Mouse (Mus musculus) erythroblast, embryonic 14.5 days (primary cell): ENCODE results near the gene Plxnb1. TPM values are rescaled to one million over a fixed set of nuclear protein-coding genes. Genes with fewer than 3 reads are reported as not detected.
A peak's percentile ranks its signal among the peaks of the same experiment; 100 is the strongest.

Experiments
- H3K27me3 ChIP-seq: 2 replicates; pipeline ENCODE4 v1.6.1; 2012; ENCODE audit warnings: inconsistent platforms; ENCODE audit not compliant: control insufficient read depth
- H3K36me3 ChIP-seq: 2 replicates; pipeline ENCODE4 v1.6.1; 2012; ENCODE audit warnings: mild to moderate bottlenecking, inconsistent platforms; ENCODE audit not compliant: control insufficient read depth
- H3K4me1 ChIP-seq: 2 replicates; pipeline ENCODE4 v1.6.1; 2012; ENCODE audit warnings: inconsistent platforms; ENCODE audit not compliant: control insufficient read depth
- H3K4me3 ChIP-seq: replicated peaks from 2 replicates; pipeline ENCODE3; 2012; ENCODE audit warnings: moderate library complexity, mild to moderate bottlenecking, inconsistent platforms
- H3K9me3 ChIP-seq: 2 replicates; pipeline ENCODE4 v1.6.1; 2012; ENCODE audit warnings: low read length, inconsistent platforms, mixed read lengths; ENCODE audit not compliant: control insufficient read depth
- GATA1 ChIP-seq: IDR thresholded peaks from 2 replicates; pipeline ENCODE4 v1.6.1; 2012; ENCODE audit warnings: low read length, inconsistent platforms, mixed read lengths
- TAL1 ChIP-seq: IDR thresholded peaks from 3 replicates; pipeline ENCODE4 v1.6.1; 2012; ENCODE audit warnings: low read length, inconsistent platforms, mixed read lengths
- polyA plus RNA-seq: library from polyadenylated mRNA; stranded (reverse); fragments of >175 nt; gene quantifications from 2 replicates; pipeline ENCODE4 v1.2.3, GENCODE M21; 2012

Gene Plxnb1
- polyA plus RNA-seq, 1 experiment: under 0.01 TPM

GRCm38 (mm10) chr9:109060184-109060897 is 34.8 kb upstream of the Plxnb1 start:
- Histone ChIP-seq H3K36me3 (peaks cover 71% of the 10 kb centered on the region), H3K9me3 (no peaks in the 10 kb centered on the region), H3K4me3 (no peak overlapping the region), H3K27me3 (no peaks in the 10 kb centered on the region), H3K4me1 (peaks cover 41% of the 10 kb centered on the region)
- no peak for TF ChIP-seq TAL1
- no peak for TF ChIP-seq GATA1

DNA sequence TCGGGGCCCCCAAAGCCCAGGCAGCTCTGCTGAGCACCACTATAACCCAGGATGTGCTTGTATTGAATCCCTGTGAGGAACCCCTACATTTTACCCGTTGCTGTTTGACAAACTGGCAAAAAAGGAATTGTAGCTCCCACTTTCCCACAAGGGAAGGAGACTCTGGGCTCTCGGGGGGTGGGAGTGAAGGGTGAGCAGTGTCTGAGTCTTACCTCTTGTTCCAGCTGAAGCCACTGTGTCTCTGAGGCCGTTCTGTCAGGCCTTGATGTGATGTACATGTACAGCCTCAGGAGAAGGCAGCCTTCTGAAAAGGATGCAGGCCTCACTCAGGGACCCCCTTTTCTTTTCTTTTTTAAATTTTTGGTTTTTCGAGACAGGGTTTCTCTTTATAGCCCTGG is 34.3 kb upstream of the Plxnb1 start:
- Histone ChIP-seq H3K36me3 (peaks cover 77% of the 10 kb centered on the region), H3K4me3 (no peak overlapping the region), H3K9me3 (no peaks in the 10 kb centered on the region), H3K27me3 (no peaks in the 10 kb centered on the region), H3K4me1 (peaks cover 35% of the 10 kb centered on the region)
- TF ChIP-seq TAL1 (no peak), GATA1 (no peak)

DNA sequence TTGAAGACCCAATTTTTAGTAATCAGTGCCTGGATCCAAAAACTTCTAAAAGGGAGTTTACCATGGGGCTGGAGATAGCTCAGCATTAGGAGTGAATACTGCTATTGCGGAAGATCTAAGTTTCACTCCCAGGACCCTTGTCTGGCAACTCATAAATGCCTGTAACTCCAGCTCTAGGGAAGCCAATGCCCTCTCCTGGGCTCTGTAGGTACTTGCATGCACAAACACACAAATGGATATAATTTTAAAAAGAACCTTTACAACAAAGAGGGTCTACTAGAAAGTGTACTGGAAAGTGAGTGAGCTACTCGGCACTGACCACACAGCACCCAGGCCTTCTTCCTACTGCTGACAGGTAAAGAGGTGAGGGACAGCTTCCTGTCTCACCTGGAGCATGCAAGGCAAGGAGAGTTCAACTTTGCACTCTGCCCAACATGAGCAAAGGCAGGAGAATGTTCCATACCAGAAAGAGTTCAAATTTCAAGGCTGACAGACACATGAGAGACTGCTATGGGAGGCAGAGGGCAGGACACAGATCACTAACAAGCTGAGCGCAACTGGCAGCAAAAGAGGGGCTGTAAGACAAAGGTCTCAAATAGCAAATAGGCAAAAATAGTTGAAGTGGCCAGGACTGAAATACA is 27.0 kb upstream of the Plxnb1 start:
- no peak overlapping the region for H3K4me3 ChIP-seq
- peaks cover 14% of the 10 kb centered on the region for H3K4me1 ChIP-seq
- H3K9me3 ChIP-seq: no peaks in the 10 kb centered on the region
- peaks cover 81% of the 10 kb centered on the region for H3K36me3 ChIP-seq
- TF ChIP-seq GATA1: no peak
- TF ChIP-seq TAL1: no peak
- no peaks in the 10 kb centered on the region for H3K27me3 ChIP-seq

DNA sequence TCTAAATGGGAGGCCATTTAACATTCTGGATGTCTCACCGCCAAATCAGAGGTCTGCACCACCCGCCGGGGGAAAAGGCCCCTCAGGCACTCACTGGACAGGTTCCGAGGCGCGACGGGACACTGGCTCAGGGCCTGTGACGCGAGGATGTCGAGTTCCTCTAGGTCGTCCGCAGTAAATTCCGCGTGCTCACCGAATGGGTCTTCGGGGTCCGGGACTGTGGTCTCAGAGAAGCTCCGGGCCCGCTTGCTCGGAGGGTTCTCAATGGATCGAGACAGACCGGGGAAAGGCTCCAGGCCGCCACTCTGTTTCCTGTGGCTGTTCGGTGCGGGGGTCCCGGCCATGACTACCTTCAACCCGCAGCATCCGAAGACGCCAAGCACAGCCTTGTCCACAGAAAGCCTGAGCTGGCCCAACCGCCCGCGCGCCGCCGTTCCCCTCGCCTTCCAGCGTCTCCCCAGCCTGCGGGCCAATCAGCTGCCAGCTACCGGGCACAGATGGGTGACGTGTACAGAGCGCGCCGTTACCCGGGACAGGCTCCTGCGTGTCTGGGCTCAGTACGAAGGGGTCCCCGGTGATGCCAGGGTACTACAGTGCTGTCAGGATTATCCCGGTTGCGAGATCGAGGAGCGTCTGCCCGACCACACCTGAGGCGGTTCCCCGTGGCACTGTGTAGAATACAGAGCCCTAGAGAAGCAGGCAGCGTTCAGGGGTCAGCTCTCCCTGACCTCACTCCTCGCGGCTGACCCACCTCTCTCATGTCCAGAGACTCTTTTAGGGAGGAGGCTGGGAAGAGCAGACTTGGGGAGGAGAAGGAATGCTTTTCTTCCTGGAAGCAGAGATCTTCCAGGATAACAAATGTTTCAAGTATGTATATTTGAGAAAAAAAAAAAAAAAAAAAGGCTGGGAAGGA is 21.3 kb upstream of the Plxnb1 start, which contains the start of gene Atrip:
TSS of gene Atrip (minus strand) at position 464 of the 913 bp plus-strand sequence.
- Histone ChIP-seq H3K4me3 (peak within 1 kb of the TSS; percentile 74), H3K36me3 (peaks cover 41% of the 10 kb centered on the region), H3K9me3 (no peaks in the 10 kb centered on the region), H3K27me3 (no peaks in the 10 kb centered on the region), H3K4me1 (peaks cover 29% of the 10 kb centered on the region)
- TF ChIP-seq TAL1 (no peak), GATA1 (no peak)

- TF ChIP-seq GATA1: no peak
- no peak for TF ChIP-seq TAL1
- peak overlapping the region; percentile 77 for H3K4me3 ChIP-seq
Measured at GRCm38 (mm10) chr9:109080516-109080915, 14.7 kb upstream of the Plxnb1 start.

GRCm38 (mm10) chr9:109081749-109082123 is 13.5 kb upstream of the Plxnb1 start:
- Histone ChIP-seq H3K9me3 (no peaks in the 10 kb centered on the region), H3K36me3 (peaks cover 30% of the 10 kb centered on the region), H3K27me3 (no peaks in the 10 kb centered on the region), H3K4me3 (peak overlapping the region; percentile 77), H3K4me1 (peaks cover 37% of the 10 kb centered on the region)
- TF ChIP-seq GATA1 (no peak), TAL1 (no peak)

More at GRCm38 (mm10) chr9:109080516-109080915, 14.7 kb upstream of the Plxnb1 start:
- peaks cover 30% of the 10 kb centered on the region for H3K36me3 ChIP-seq
- no peaks in the 10 kb centered on the region for H3K9me3 ChIP-seq
- no peaks in the 10 kb centered on the region for H3K27me3 ChIP-seq
- H3K4me1 ChIP-seq: peaks cover 34% of the 10 kb centered on the region

GRCm38 (mm10) chr9:109082124-109082800 is 12.9 kb upstream of the Plxnb1 start, which contains the start of the genes Ccdc51 and Tma7:
Gene Ccdc51, plus strand, starts transcription at chr9:109082493.
Gene Tma7, minus strand, starts transcription at chr9:109082587.
- peaks cover 40% of the 10 kb centered on the region for H3K4me1 ChIP-seq
- peak within 1 kb of the TSS; percentile 77 for H3K4me3 ChIP-seq
- no peaks in the 10 kb centered on the region for H3K27me3 ChIP-seq
- peaks cover 30% of the 10 kb centered on the region for H3K36me3 ChIP-seq
- H3K9me3 ChIP-seq: no peaks in the 10 kb centered on the region
- TF ChIP-seq GATA1 (no peak), TAL1 (no peak)

GRCm38 (mm10) chr9:109084922-109085321 is 10.3 kb upstream of the Plxnb1 start:
- Histone ChIP-seq H3K36me3 (peaks cover 21% of the 10 kb centered on the region), H3K27me3 (no peaks in the 10 kb centered on the region), H3K4me3 (no peak overlapping the region), H3K4me1 (peaks cover 44% of the 10 kb centered on the region), H3K9me3 (no peaks in the 10 kb centered on the region)
- TF ChIP-seq TAL1 (no peak), GATA1 (no peak)
